Mouse (Mus musculus) liver, embryonic 11.5 days (tissue): ENCODE measurements at regions not wholly inside any gene's neighbourhood (a gene's known extent, or its start where the extent isn't known, plus 50 kb on each side); places are given as distances from the start of the nearest gene placed in this dataset.

ENCODE experiments used
- ATAC-seq: fragments of 200-750 bp; cut with Nextera tagmentation; replicated peaks from 2 replicates; pipeline ENCODE4 v1.8.0; 2017; ENCODE audit warnings: moderate number of reproducible peaks, mild to moderate bottlenecking, moderate TSS enrichment, moderate library complexity; ENCODE audit not compliant: low FRiP score
- DNase-seq: peaks from one replicate; pipeline ENCODE4 v3.0.0-alpha.2; 2017; ENCODE audit warnings: low spot score
- H3K27ac ChIP-seq: fragments of 300-500 bp; sonication (generic); 2 replicates; pipeline ENCODE4 v1.5.1; 2014; ENCODE audit warnings: mild to moderate bottlenecking, low read depth, low read length, control low read depth
- H3K27me3 ChIP-seq: fragments of 300-500 bp; sonication (generic); replicated peaks from 2 replicates; pipeline ENCODE4 v1.6.1; 2014; ENCODE audit warnings: low read length, mixed read lengths; ENCODE audit not compliant: control insufficient read depth, insufficient read depth
- H3K36me3 ChIP-seq: fragments of 300-500 bp; sonication (generic); 2 replicates; pipeline ENCODE4 v1.6.1; 2014; ENCODE audit warnings: mild to moderate bottlenecking, low read length, moderate library complexity, mixed read lengths; ENCODE audit not compliant: control insufficient read depth, insufficient read depth
- H3K4me1 ChIP-seq: fragments of 300-500 bp; sonication (generic); replicated peaks from 2 replicates; pipeline ENCODE4 v1.6.1; 2014; ENCODE audit warnings: low read length, mixed read lengths; ENCODE audit not compliant: control insufficient read depth, insufficient read depth
- H3K4me2 ChIP-seq: fragments of 300-500 bp; sonication (generic); 2 replicates; pipeline ENCODE4 v1.6.1; 2014; ENCODE audit warnings: mild to moderate bottlenecking, control low read depth, moderate library complexity
- H3K4me3 ChIP-seq: fragments of 300-500 bp; sonication (generic); 2 replicates; pipeline ENCODE4 v1.5.1; 2014; ENCODE audit warnings: low read depth, low read length, control low read depth
- H3K9ac ChIP-seq: fragments of 300-500 bp; sonication (generic); 2 replicates; pipeline ENCODE4 v1.6.1; 2014; ENCODE audit warnings: low read depth, low read length, control low read depth
- H3K9me3 ChIP-seq: fragments of 300-500 bp; sonication (generic); 2 replicates; pipeline ENCODE4 v1.6.1; 2016; ENCODE audit warnings: low read length, inconsistent platforms, mixed read lengths; ENCODE audit not compliant: control insufficient read depth
- WGBS: fragments of 180-500 bp; shearing (Covaris S2); extraction: QIAGEN DNeasy Blood & Tissue Kit; methylation state at CpG from one replicate; pipeline ENCODE4 v1.1.7; 2014; 5-methylcytosine and 5-hydroxymethylcytosine counted together

DNA sequence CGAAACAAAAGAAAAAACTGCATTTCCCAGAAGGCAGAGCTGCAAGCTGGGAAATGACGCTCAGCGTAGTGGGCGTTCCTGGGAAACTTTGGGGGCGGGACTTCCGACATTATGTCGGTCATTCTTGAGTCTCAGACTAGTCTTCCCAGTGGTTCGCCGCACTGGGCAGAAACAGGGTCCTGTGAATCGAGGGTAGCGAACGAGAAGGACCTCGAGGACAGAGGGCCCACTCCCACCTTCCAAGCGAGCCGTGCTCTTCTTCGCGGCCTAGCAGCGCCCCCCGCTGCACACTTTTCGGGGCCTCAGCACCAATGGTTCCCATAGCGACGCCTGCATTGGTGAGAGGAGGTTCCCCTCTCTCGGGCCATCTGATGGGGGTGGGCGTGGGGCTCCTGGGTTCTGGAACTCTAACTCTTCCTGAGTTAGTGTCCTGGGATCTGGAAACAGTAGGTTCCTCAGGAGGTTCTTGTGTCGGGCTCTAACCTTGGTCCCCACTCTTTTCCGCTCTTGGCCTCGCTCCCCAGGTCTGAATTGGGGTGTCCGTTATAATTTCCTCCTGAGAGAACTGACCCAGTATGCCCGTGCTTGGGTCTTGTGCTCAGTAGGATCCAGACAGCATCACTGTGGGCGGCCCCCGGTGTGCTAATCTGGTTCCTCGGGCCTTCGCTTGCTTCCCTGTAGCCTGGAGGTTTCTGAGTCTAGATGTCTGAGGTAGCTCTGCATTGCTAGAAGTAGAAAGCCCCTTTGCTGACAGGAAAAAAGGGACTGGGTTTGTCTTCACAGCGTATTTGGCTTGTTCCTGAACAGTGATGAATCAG lies 52.8 kb upstream of the Gramd1a start:
- no peak overlapping the region for H3K27ac ChIP-seq
- no peaks in the 10 kb centered on the region for H3K36me3 ChIP-seq
- DNase-seq (peak; percentile 67), ATAC-seq (peak; percentile 73)
- H3K4me2 ChIP-seq = peak overlapping the region; percentile 73
- H3K4me1 ChIP-seq = no peaks in the 10 kb centered on the region; the same call in 1 of the 2 replicates
- H3K9me3 ChIP-seq = no peaks in the 10 kb centered on the region; the same call in 1 of the 2 replicates
- 35% methylated on average over 34 of the region's 34 CpGs for WGBS
- no peaks in the 10 kb centered on the region for H3K27me3 ChIP-seq
- H3K9ac ChIP-seq = peak overlapping the region; percentile 65
- H3K4me3 ChIP-seq = peak overlapping the region; percentile 74

DNA sequence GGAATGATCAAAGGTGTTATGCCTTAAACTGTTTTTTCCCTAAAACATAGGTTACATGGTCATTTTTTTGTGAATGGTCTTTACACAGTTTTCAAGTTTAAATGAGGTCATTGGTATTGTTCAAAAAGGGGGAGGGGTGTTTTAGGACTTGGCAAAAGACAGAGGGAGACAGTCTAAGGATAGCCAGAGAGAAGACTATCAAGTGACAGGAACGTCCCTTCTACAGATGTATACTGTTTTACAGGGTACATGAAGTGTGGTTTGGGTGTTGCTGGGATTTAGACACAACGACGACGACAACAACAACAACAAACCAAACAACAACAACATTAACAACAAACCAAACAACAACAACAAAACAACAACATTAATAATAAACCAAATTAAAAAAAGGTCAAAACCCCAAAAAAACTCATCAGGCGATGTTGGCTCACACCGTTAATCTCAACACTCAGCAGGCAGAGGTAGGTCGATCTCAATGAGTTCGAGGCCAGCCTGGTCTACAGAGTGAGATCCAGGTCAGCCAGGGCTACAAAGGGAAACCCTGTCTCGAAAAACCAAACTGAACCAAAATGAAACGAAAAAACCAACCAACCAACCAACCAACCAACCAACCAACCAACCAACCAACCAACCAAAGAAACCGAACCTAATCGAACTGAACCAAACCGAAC lies 52.0 kb upstream of the Gramd1a start:
- DNase-seq (no peak), ATAC-seq (peak; percentile 16; the same call in 1 of the 2 replicates)
- Histone ChIP-seq H3K4me2 (peak overlapping the region; percentile 73), H3K36me3 (no peaks in the 10 kb centered on the region), H3K9ac (no peak overlapping the region), H3K4me3 (peak overlapping the region; percentile 74), H3K9me3 (peaks cover 1% of the 10 kb centered on the region; the same call in 1 of the 2 replicates), H3K27ac (no peak overlapping the region), H3K27me3 (no peaks in the 10 kb centered on the region), H3K4me1 (no peaks in the 10 kb centered on the region; the same call in 1 of the 2 replicates)
- WGBS = 63% methylated on average over 13 of the region's 13 CpGs
